Mouse (Mus musculus): Measurements from ENCODE around the gene Pcsk2. TPM values are rescaled to one million over a fixed set of nuclear protein-coding genes. Genes with fewer than 3 reads are reported as not detected.

The Pcsk2 gene
- polyA plus RNA-seq, 1 experiment, result not detected

DNA sequence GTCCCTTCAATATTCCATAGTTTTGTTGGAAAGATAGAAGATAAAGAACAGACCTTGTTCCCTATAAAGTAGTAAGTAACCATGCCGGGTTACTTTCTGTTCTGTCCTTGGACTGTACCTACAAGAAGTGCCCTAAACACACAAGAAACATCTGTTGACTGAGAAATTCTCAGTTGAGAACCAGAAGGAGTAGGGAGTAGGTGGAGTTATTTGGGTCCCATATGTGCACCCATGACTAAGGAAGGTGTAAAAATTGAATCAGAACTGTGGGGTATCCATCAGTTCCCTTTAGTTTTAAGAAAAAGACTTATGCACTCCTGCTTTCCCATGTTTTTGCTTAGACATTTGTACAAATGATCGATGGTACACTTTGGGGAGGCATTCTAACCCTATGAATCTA is 137.6 kb downstream of the Pcsk2 start:
- Histone ChIP-seq H3K27me3 (replicated peaks) (no peaks in the 10 kb centered on the region), H3K4me1 (no peaks in the 10 kb centered on the region), H3K36me3 (replicated peaks; ENCODE audit: low read length) (no peaks in the 10 kb centered on the region), H3K9me3 (no peaks in the 10 kb centered on the region), H3K4me3 (replicated peaks) (no peak overlapping the region)
- TF ChIP-seq GATA1 (IDR thresholded peaks at IDR 0.05; ENCODE audit: borderline replicate concordance, low read length) (no peak), FLI1 (IDR thresholded peaks at IDR 0.05; ENCODE audit: low read length) (no peak)

GRCm38 (mm10) chr2:143691244-143691643 is 145.3 kb downstream of the Pcsk2 start:
- Histone ChIP-seq H3K4me1 (no peaks in the 10 kb centered on the region), H3K36me3 (replicated peaks; ENCODE audit: low read length) (no peaks in the 10 kb centered on the region), H3K9me3 (peaks cover 8% of the 10 kb centered on the region), H3K4me3 (replicated peaks) (no peak overlapping the region), H3K27me3 (replicated peaks) (no peaks in the 10 kb centered on the region)
- no peak for TF ChIP-seq GATA1 (IDR thresholded peaks at IDR 0.05; ENCODE audit: borderline replicate concordance, low read length)
- no peak for TF ChIP-seq FLI1 (IDR thresholded peaks at IDR 0.05; ENCODE audit: low read length)

DNA sequence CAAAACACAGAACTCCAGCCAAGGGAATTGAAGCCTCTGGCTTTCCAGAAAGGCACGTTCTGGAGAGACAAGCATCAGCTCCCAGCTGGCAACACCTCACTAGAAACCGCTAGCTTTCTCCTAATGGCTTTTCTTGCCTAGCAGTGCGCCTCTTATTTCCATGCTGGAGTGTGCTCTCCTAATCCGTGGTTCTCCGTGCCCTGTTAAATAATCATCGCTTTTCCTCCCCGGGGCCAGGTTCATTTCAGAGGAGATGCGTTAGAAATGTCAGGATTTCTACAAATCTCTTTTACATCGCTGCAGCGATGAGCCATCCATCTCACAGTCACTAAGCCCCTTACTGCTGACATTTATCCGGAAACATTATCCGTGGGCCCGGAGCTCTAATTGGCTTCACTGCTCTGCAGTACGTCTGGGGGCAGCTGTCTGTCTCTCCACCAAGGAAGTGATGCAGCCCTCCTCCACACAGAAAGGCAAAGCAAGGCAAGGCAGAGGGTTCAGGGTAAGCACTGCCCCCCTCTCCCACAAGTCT is 150.1 kb downstream of the Pcsk2 start:
- H3K9me3 ChIP-seq, result peaks cover 14% of the 10 kb centered on the region
- no peaks in the 10 kb centered on the region for H3K36me3 ChIP-seq (replicated peaks; ENCODE audit: low read length)
- TF ChIP-seq GATA1 (IDR thresholded peaks at IDR 0.05; ENCODE audit: borderline replicate concordance, low read length) (no peak), FLI1 (IDR thresholded peaks at IDR 0.05; ENCODE audit: low read length) (no peak)
- H3K4me3 ChIP-seq (replicated peaks), result no peak overlapping the region
- no peaks in the 10 kb centered on the region for H3K27me3 ChIP-seq (replicated peaks)
- H3K4me1 ChIP-seq, result no peaks in the 10 kb centered on the region

- no peaks in the 10 kb centered on the region for H3K36me3 ChIP-seq (replicated peaks; ENCODE audit: low read length)
- H3K4me1 ChIP-seq, result no peaks in the 10 kb centered on the region
- no peaks in the 10 kb centered on the region for H3K27me3 ChIP-seq (replicated peaks)
- H3K9me3 ChIP-seq, result peaks cover 14% of the 10 kb centered on the region
- H3K4me3 ChIP-seq (replicated peaks), result no peak overlapping the region
- no peak for TF ChIP-seq GATA1 (IDR thresholded peaks at IDR 0.05; ENCODE audit: borderline replicate concordance, low read length)
- TF ChIP-seq FLI1 (IDR thresholded peaks at IDR 0.05; ENCODE audit: low read length), result no peak
These were observed 150.7 kb downstream of the Pcsk2 start for GRCm38 (mm10) chr2:143696704-143697103.

- no peak overlapping the region for H3K4me3 ChIP-seq (replicated peaks)
- no peaks in the 10 kb centered on the region for H3K4me1 ChIP-seq
- TF ChIP-seq GATA1 (IDR thresholded peaks at IDR 0.05; ENCODE audit: borderline replicate concordance, low read length), result no peak
- TF ChIP-seq FLI1 (IDR thresholded peaks at IDR 0.05; ENCODE audit: low read length), result no peak
- H3K27me3 ChIP-seq (replicated peaks), result no peaks in the 10 kb centered on the region
- H3K36me3 ChIP-seq (replicated peaks; ENCODE audit: low read length), result no peaks in the 10 kb centered on the region
- peaks cover 7% of the 10 kb centered on the region for H3K9me3 ChIP-seq
These were observed 155.2 kb downstream of the Pcsk2 start for GRCm38 (mm10) chr2:143701141-143701540.

- Histone ChIP-seq H3K4me3 (replicated peaks) (no peak overlapping the region), H3K27me3 (replicated peaks) (no peaks in the 10 kb centered on the region), H3K36me3 (replicated peaks; ENCODE audit: low read length) (no peaks in the 10 kb centered on the region), H3K9me3 (no peaks in the 10 kb centered on the region), H3K4me1 (no peaks in the 10 kb centered on the region)
- no peak for TF ChIP-seq GATA1 (IDR thresholded peaks at IDR 0.05; ENCODE audit: borderline replicate concordance, low read length)
- TF ChIP-seq FLI1 (IDR thresholded peaks at IDR 0.05; ENCODE audit: low read length), result no peak
These were observed 157.0 kb downstream of the Pcsk2 start for GRCm38 (mm10) chr2:143702931-143703344.

DNA sequence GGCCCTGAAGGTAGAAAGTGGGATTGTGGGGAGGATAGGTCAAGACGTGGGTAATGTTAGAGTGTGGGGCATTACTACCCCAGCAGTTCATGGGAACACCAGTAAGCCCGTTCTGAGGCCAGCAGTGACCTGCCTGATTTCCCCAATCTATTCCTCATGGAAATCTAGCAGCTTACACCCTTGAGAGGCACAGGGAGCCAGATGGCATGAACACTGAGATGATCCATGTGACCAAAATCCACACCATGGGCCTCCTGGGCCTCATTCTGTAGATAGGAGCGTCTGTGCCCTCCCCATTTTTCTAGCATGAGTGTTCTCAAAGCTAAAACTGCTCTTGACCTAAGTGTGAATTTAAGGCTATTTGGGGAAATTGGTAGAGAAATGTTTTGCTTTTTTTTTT is 162.2 kb downstream of the Pcsk2 start:
- H3K4me1 ChIP-seq, result no peaks in the 10 kb centered on the region
- no peaks in the 10 kb centered on the region for H3K36me3 ChIP-seq (replicated peaks; ENCODE audit: low read length)
- TF ChIP-seq GATA1 (IDR thresholded peaks at IDR 0.05; ENCODE audit: borderline replicate concordance, low read length), result no peak
- no peak for TF ChIP-seq FLI1 (IDR thresholded peaks at IDR 0.05; ENCODE audit: low read length)
- peaks cover 5% of the 10 kb centered on the region; the same call in 1 of the 2 replicates for H3K9me3 ChIP-seq
- no peaks in the 10 kb centered on the region for H3K27me3 ChIP-seq (replicated peaks)
- no peak overlapping the region for H3K4me3 ChIP-seq (replicated peaks)

- no peaks in the 10 kb centered on the region for H3K4me1 ChIP-seq
- TF ChIP-seq GATA1 (IDR thresholded peaks at IDR 0.05; ENCODE audit: borderline replicate concordance, low read length), result no peak
- no peak for TF ChIP-seq FLI1 (IDR thresholded peaks at IDR 0.05; ENCODE audit: low read length)
- no peak overlapping the region for H3K4me3 ChIP-seq (replicated peaks)
- no peaks in the 10 kb centered on the region for H3K27me3 ChIP-seq (replicated peaks)
- no peaks in the 10 kb centered on the region for H3K36me3 ChIP-seq (replicated peaks; ENCODE audit: low read length)
- H3K9me3 ChIP-seq, result peaks cover 5% of the 10 kb centered on the region; the same call in 1 of the 2 replicates
These were observed 163.3 kb downstream of the Pcsk2 start for GRCm38 (mm10) chr2:143709249-143709648.

GRCm38 (mm10) chr2:143709979-143710378 is 164.0 kb downstream of the Pcsk2 start:
- Histone ChIP-seq H3K4me1 (no peaks in the 10 kb centered on the region), H3K9me3 (peaks cover 5% of the 10 kb centered on the region; the same call in 1 of the 2 replicates), H3K27me3 (replicated peaks) (no peaks in the 10 kb centered on the region), H3K36me3 (replicated peaks; ENCODE audit: low read length) (no peaks in the 10 kb centered on the region), H3K4me3 (replicated peaks) (no peak overlapping the region)
- TF ChIP-seq FLI1 (IDR thresholded peaks at IDR 0.05; ENCODE audit: low read length) (no peak), GATA1 (IDR thresholded peaks at IDR 0.05; ENCODE audit: borderline replicate concordance, low read length) (no peak)

DNA sequence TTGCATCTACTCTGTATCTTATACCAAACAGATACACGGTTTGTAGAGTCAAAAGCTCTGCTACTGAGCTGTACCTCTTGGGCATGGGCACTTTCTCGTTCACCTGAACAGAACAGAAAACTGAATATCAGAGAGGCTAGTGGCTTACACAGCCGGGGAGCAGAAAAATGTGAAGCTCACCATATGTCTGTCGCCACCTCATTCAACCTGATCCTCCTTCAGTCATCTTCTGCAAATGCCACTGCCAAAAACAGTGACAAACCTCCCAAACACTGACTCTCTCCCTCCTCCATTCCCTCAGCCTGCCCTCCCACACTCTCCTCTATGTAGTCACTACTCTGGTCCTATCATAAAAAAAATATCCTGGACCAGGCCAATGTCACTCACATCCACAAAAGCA is 165.9 kb downstream of the Pcsk2 start:
- TF ChIP-seq GATA1 (IDR thresholded peaks at IDR 0.05; ENCODE audit: borderline replicate concordance, low read length), result no peak
- TF ChIP-seq FLI1 (IDR thresholded peaks at IDR 0.05; ENCODE audit: low read length), result no peak
- Histone ChIP-seq H3K9me3 (peaks cover 5% of the 10 kb centered on the region; the same call in 1 of the 2 replicates), H3K4me3 (replicated peaks) (no peak overlapping the region)

More for the DNA sequence above, 165.9 kb downstream of the Pcsk2 start:
- Histone ChIP-seq H3K4me1 (no peaks in the 10 kb centered on the region), H3K36me3 (replicated peaks; ENCODE audit: low read length) (no peaks in the 10 kb centered on the region), H3K27me3 (replicated peaks) (no peaks in the 10 kb centered on the region)

Data from megakaryocyte, embryonic 14.5 days (primary cell).